7 mouse cellular contexts compared by ENCODE assay signal in the genomic region with DNA sequence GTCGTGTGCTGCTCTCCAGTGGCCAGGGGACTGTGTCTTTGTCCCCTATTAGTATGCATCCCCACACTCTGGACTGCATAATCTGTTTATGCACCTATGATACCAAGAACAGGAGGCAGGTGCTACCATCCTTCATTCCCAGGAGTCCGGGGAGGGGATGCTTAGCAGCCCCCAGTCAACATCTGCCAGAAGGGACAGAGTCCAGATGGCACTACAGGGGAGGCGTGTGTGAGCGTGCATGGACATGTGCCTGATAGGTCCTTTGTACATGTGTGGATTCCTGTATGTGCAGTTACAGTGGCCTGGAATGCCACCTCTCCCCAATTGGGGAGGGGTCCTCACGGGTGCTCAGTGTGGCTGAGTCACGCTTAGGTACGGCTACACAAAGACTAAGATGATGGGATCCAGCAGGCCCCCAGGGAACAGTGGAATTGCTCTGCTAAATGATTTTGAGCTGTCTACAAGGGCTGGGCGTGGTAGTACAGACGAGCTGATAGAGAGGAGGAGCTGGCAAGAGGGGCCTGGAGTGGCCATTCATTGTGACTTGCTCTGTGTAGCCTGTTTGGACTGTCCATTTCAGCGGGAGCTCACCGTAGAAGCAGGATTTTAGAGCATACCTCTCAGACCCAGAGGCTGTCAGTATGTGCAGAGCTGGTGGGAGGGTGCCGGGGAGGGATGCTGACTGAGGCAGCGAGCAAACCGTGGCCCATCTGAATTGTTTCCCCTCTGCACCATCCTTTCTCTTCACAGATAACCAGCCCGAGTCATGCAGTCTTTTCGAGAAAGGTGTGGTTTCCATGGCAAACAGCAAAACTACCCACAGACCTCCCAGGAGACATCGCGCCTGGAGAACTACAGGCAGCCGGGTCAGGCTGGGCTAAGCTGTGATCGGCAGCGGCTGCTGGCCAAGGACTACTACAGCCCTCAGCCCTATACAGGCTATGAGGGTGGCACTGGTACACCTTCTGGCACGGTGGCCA. TPM values are rescaled to one million over a fixed set of nuclear protein-coding genes. Genes with fewer than 3 reads are reported as not detected.
DNase-seq lines count a peak whose midpoint lies in the region; ATAC-seq lines count a peak whose summit lies in the region.

No protein-coding gene starts in this region.

- peak; percentile 36 for DNase-seq in retina, embryonic 14.5 days (ENCODE audit: low spot score)
- no peak for DNase-seq in retina, postnatal 1 day
- DNase-seq in limb, embryonic 10.5 days (ENCODE audit: low spot score) = no peak
- DNase-seq in layer of hippocampus, postnatal 25 days (ENCODE audit: extremely low spot score in 1 of 2, low spot score in 1 of 2) = no peak

- H3K36me3 ChIP-seq in forebrain, embryonic 13.5 days (ENCODE audit: poor library complexity, severe bottlenecking) = peaks cover 50% of the 10 kb centered on the region
- peaks cover 67% of the 10 kb centered on the region for H3K36me3 ChIP-seq in limb, embryonic 10.5 days

- no peaks in the 10 kb centered on the region for H3K27me3 ChIP-seq in forebrain, embryonic 13.5 days
- no peaks in the 10 kb centered on the region for H3K27me3 ChIP-seq in limb, embryonic 10.5 days (ENCODE audit: low read depth, poor library complexity, severe bottlenecking)

- H3K9me3 ChIP-seq in forebrain, embryonic 13.5 days (replicated peaks) = no peaks in the 10 kb centered on the region
- H3K9me3 ChIP-seq in limb, embryonic 10.5 days (replicated peaks) = no peaks in the 10 kb centered on the region

- ATAC-seq in forebrain, embryonic 13.5 days = peak; percentile 17
- ATAC-seq in neutrophil, adult 5-6 weeks (ENCODE audit: extremely low read depth, insufficient number of reproducible peaks, low FRiP score, poor library complexity, severe bottlenecking) = 0 out of 2 replicates have a peak, but pooled peaks have one; percentile 8
- ATAC-seq in monocyte, adult 5-6 weeks (replicated peaks; ENCODE audit: insufficient number of reproducible peaks, low FRiP score, low TSS enrichment, poor library complexity, severe bottlenecking) = no peak; the same call in 1 of the 2 replicates

- peak overlapping the region; percentile 50 for H3K9ac ChIP-seq in forebrain, embryonic 13.5 days

- WGBS in forebrain, embryonic 13.5 days = 43% methylated on average over 22 of the region's 22 CpGs
- 68% methylated on average over 22 of the region's 22 CpGs for WGBS in limb, embryonic 10.5 days

- H3K4me2 ChIP-seq in forebrain, embryonic 13.5 days = peak overlapping the region; percentile 28

- H3K4me3 ChIP-seq in forebrain, embryonic 13.5 days = no peak overlapping the region
- no peak overlapping the region for H3K4me3 ChIP-seq in limb, embryonic 10.5 days

- H3K4me1 ChIP-seq in forebrain, embryonic 13.5 days = peaks cover 68% of the 10 kb centered on the region
- peaks cover 67% of the 10 kb centered on the region for H3K4me1 ChIP-seq in limb, embryonic 10.5 days

- peak overlapping the region; percentile 83 for H3K27ac ChIP-seq in forebrain, embryonic 13.5 days
- peak overlapping the region; percentile 61 for H3K27ac ChIP-seq in limb, embryonic 10.5 days

RNA-seq across cellular contexts. Expression of gene Srebf1, which starts 37.7 kb away (rescaled TPM):
- 52.1 and 56.7 TPM in 2 replicates for polyA plus RNA-seq in forebrain, embryonic 13.5 days (2015; fragmentation: Nextera tagmentation; extraction: Ambion mirVana)
- polyA plus RNA-seq in limb, embryonic 10.5 days (2016; fragmentation: Nextera tagmentation; extraction: Ambion mirVana) = 56.2 and 56.6 TPM in 2 replicates
- 30.3 and 32.2 TPM in 2 replicates for total RNA-seq in neutrophil, adult 5-6 weeks (2017)
- total RNA-seq in monocyte, adult 5-6 weeks (2017) = 28.9 to 48.1 TPM (median 45.7 TPM) in 3 replicates
- total RNA-seq in layer of hippocampus, postnatal 25 days (2021) = 10 to 100 TPM; 49.9 to 58.1 TPM
